Mouse (Mus musculus): ENCODE results near the gene B230219D22Rik. TPM values are rescaled to one million over a fixed set of nuclear protein-coding genes. Genes with fewer than 3 reads are reported as not detected.

Gene B230219D22Rik
- total and polyA plus RNA-seq, 2 experiments from 2014 or later, result 59.5 to 167 TPM

DNA sequence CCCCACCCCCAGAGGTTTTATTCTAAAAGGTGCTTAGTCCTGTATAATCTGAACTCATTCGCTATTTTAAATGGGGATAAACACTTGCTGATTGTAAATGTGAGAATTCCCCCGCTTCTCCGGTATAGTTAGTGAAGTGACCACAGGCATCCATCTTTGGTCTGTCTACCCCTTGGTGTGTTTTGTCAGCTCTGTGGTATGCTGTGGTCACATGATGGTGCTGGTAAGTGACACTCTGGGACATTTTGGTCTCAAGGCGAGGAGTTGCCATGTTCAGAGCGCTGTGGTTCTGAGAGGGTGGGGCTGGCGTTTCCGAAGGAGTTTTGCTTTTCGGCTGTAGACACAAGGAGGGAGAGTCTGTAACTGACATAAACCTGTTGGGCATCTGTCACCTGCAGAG is 45.0 kb downstream of the B230219D22Rik start:
- Histone ChIP-seq H3K36me3 (ENCODE audit: insufficient read depth) (no peaks in the 10 kb centered on the region), H3K4me3 (ENCODE audit: low read depth, low read length) (no peak overlapping the region), H3K27ac (ENCODE audit: low read depth, low read length) (no peak overlapping the region), H3K27me3 (ENCODE audit: insufficient read depth, low read length) (no peaks in the 10 kb centered on the region), H3K9me3 (ENCODE audit: low read length) (no peaks in the 10 kb centered on the region), H3K9ac (no peak overlapping the region), H3K4me2 (ENCODE audit: low read depth) (no peak overlapping the region), H3K4me1 (ENCODE audit: insufficient read depth) (no peaks in the 10 kb centered on the region)
- ATAC-seq, result no peak
- WGBS, result 92% methylated on average over 8 of the region's 8 CpGs
- no peak for TF ChIP-seq CTCF (IDR thresholded peaks at IDR 0.05; ENCODE audit: low read depth)
- DNase-seq, result no peak

DNA sequence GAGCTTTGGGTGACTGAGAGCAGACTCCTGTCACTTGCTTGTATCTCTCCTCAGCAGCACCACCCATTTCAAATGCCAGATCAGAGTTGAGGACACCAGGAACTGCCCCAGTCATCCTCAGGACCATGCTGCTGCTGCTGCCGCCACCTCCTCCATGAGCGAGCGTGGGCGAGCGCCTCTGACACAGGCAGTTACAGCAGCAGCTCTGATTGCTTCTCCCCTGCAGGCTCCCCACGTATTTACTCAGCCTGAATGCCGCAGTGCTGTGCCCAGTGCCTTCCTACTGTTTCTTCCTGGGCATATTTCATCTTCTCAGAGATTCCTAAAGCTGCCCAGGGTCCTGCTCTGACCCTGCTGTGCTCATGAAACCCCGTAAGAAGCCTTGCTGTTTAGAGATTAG is 49.4 kb downstream of the B230219D22Rik start:
- Histone ChIP-seq H3K27ac (ENCODE audit: low read depth, low read length) (no peak overlapping the region), H3K36me3 (ENCODE audit: insufficient read depth) (no peaks in the 10 kb centered on the region), H3K4me1 (ENCODE audit: insufficient read depth) (no peaks in the 10 kb centered on the region), H3K9me3 (ENCODE audit: low read length) (no peaks in the 10 kb centered on the region), H3K27me3 (ENCODE audit: insufficient read depth, low read length) (no peaks in the 10 kb centered on the region), H3K4me2 (ENCODE audit: low read depth) (no peak overlapping the region), H3K9ac (no peak overlapping the region), H3K4me3 (ENCODE audit: low read depth, low read length) (no peak overlapping the region)
- TF ChIP-seq CTCF (IDR thresholded peaks at IDR 0.05; ENCODE audit: low read depth), result no peak
- DNase-seq (no peak), ATAC-seq (no peak)
- 65% methylated on average over 8 of the region's 8 CpGs for WGBS

Other genes starting within 250 kb of the B230219D22Rik start
- gene Grk6, start 248.1 kb upstream of the B230219D22Rik start, total RNA-seq (2014; rRNA removed), result 79.5 and 88.2 TPM in 2 replicates
- 38.5 and 40.8 TPM in 2 replicates for gene Grk6, start 248.1 kb upstream of the B230219D22Rik start, polyA plus RNA-seq (2015; fragmentation: Nextera tagmentation; extraction: Ambion mirVana)
- 108 and 118 TPM in 2 replicates for gene Prr7, start 228.9 kb upstream of the B230219D22Rik start, total RNA-seq (2014; rRNA removed)
- 7.8 and 8.7 TPM in 2 replicates for gene Prr7, start 228.9 kb upstream of the B230219D22Rik start, polyA plus RNA-seq (2015; fragmentation: Nextera tagmentation; extraction: Ambion mirVana)
- 545 and 619 TPM in 2 replicates for gene Dbn1, start 205.0 kb upstream of the B230219D22Rik start, total RNA-seq (2014; rRNA removed)
- gene Dbn1, start 205.0 kb upstream of the B230219D22Rik start, polyA plus RNA-seq (2015; fragmentation: Nextera tagmentation; extraction: Ambion mirVana), result 603 and 619 TPM in 2 replicates
- 26.6 and 36.7 TPM in 2 replicates for gene Pdlim7, start 179.4 kb upstream of the B230219D22Rik start, total RNA-seq (2014; rRNA removed)
- 114 and 115 TPM in 2 replicates for gene Pdlim7, start 179.4 kb upstream of the B230219D22Rik start, polyA plus RNA-seq (2015; fragmentation: Nextera tagmentation; extraction: Ambion mirVana)
- gene Dok3, start 163.8 kb upstream of the B230219D22Rik start, total RNA-seq (2014; rRNA removed), result 2.5 and 4.8 TPM in 2 replicates
- gene Dok3, start 163.8 kb upstream of the B230219D22Rik start, polyA plus RNA-seq (2015; fragmentation: Nextera tagmentation; extraction: Ambion mirVana), result 0.82 TPM in 2 replicates
- gene Ddx41, start 156.5 kb upstream of the B230219D22Rik start, total RNA-seq (2014; rRNA removed), result 65.2 and 69.6 TPM in 2 replicates
- 46.1 and 51.7 TPM in 2 replicates for gene Ddx41, start 156.5 kb upstream of the B230219D22Rik start, polyA plus RNA-seq (2015; fragmentation: Nextera tagmentation; extraction: Ambion mirVana)
- gene Fam193b, start 122.0 kb upstream of the B230219D22Rik start, total RNA-seq (2014; rRNA removed), result 88.4 and 93.1 TPM in 2 replicates
- 41.2 and 41.6 TPM in 2 replicates for gene Fam193b, start 122.0 kb upstream of the B230219D22Rik start, polyA plus RNA-seq (2015; fragmentation: Nextera tagmentation; extraction: Ambion mirVana)
- 52.9 and 56.3 TPM in 2 replicates for gene Tmed9, start 119.4 kb upstream of the B230219D22Rik start, total RNA-seq (2014; rRNA removed)
- gene Tmed9, start 119.4 kb upstream of the B230219D22Rik start, polyA plus RNA-seq (2015; fragmentation: Nextera tagmentation; extraction: Ambion mirVana), result 102 TPM in 2 replicates
- gene B4galt7, start 93.2 kb upstream of the B230219D22Rik start, total RNA-seq (2014; rRNA removed), result 57.6 and 63.1 TPM in 2 replicates
- 36.1 and 43.0 TPM in 2 replicates for gene B4galt7, start 93.2 kb upstream of the B230219D22Rik start, polyA plus RNA-seq (2015; fragmentation: Nextera tagmentation; extraction: Ambion mirVana)
- gene Caml, start 70.1 kb upstream of the B230219D22Rik start, total RNA-seq (2014; rRNA removed), result 87.8 and 115 TPM in 2 replicates
- 116 and 121 TPM in 2 replicates for gene Caml, start 70.1 kb upstream of the B230219D22Rik start, polyA plus RNA-seq (2015; fragmentation: Nextera tagmentation; extraction: Ambion mirVana)
- gene Ddx46, start 58.1 kb upstream of the B230219D22Rik start, total RNA-seq (2014; rRNA removed), result 28.0 and 34.7 TPM in 2 replicates
- 17.7 and 20.1 TPM in 2 replicates for gene Ddx46, start 58.1 kb upstream of the B230219D22Rik start, polyA plus RNA-seq (2015; fragmentation: Nextera tagmentation; extraction: Ambion mirVana)
- 116 and 121 TPM in 2 replicates for gene Txndc15, start 21.5 kb downstream of the B230219D22Rik start, total RNA-seq (2014; rRNA removed)
- gene Txndc15, start 21.5 kb downstream of the B230219D22Rik start, polyA plus RNA-seq (2015; fragmentation: Nextera tagmentation; extraction: Ambion mirVana), result 134 and 135 TPM in 2 replicates
- 9.6 and 11.1 TPM in 2 replicates for gene Pcbd2, start 34.2 kb downstream of the B230219D22Rik start, total RNA-seq (2014; rRNA removed)
- 28.7 and 29.2 TPM in 2 replicates for gene Pcbd2, start 34.2 kb downstream of the B230219D22Rik start, polyA plus RNA-seq (2015; fragmentation: Nextera tagmentation; extraction: Ambion mirVana)
- gene Catsper3, start 91.4 kb downstream of the B230219D22Rik start, total RNA-seq (2014; rRNA removed), result not detected in 2 replicates
- 0.14 and 0.19 TPM in 2 replicates for gene Catsper3, start 91.4 kb downstream of the B230219D22Rik start, polyA plus RNA-seq (2015; fragmentation: Nextera tagmentation; extraction: Ambion mirVana)
- not detected in 2 replicates for gene Pitx1, start 143.1 kb downstream of the B230219D22Rik start, total RNA-seq (2014; rRNA removed)
- gene Pitx1, start 143.1 kb downstream of the B230219D22Rik start, polyA plus RNA-seq (2015; fragmentation: Nextera tagmentation; extraction: Ambion mirVana), result not detected in 2 replicates